Mouse (Mus musculus) layer of hippocampus, adult 9-11 months (tissue): Measurements from ENCODE around the gene Mrpl51.

Source experiments
- DNase-seq: peaks from one replicate; pipeline ENCODE4 v3.0.0; 2022

Gene Mrpl51

DNA sequence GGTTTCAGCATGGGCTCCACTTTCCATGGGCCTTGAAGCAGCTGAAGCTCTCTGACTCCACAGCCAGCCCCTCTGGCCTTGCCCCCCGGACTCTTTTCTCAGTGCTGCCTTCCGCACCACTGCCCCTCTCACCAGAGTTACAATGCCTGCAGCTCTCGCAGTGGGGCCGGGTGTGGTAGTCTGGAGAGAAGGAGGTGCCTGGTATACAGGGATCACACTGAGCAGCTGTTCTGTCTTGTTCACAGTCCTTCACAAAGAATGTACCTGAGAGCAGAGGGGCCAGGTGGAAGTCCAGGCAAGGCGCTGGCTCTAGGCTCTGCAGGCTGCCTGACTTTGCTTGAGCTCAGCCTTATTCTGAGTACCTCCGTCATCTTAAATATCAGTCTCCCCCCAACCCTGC is 44.7 kb downstream of the Mrpl51 start:
- DNase-seq = no peak

DNA sequence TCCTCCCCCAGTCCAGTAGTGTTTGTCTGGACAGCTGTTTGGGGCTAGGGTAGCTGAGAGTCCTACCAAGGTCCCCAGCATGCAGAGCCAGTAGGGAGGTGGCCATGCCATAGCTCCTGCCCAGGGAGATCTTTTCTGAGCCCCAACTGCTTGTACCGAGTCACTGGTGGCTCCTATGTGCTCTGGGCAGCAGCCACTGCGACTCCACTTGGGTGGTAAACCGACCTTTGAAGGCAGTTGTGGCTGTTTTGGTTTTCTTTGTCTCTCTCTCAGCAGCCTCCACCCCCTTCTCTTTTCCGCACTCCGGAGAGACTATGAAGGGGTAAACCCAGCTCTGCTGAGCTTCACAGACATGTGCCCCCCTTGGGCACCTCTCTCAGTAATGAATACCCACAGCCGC is 45.2 kb downstream of the Mrpl51 start, which contains the start of gene Cd27:
Cd27 (minus strand) TSS at position 229 of the 400 bp plus-strand sequence.
- no peak for DNase-seq

DNA sequence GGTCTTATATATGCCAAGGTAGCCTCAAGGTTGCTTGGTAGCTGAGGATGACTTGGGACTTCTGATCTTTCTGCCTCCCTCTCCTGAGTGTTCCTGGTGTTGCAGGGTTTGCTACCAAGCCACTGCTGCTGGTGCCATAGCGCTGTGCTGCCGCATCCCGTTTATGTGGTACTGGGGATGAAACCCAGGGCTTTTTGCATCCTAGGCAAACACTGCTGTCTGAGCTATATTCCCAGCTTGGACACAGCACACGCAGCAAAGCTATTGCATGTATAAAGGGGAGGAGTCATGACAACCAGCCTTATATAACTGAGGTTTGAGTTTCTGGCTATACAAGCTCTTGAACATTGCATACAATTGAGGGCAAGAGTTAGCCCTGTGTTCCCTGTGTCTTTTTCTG is 45.8 kb downstream of the Mrpl51 start:
- no peak for DNase-seq

DNA sequence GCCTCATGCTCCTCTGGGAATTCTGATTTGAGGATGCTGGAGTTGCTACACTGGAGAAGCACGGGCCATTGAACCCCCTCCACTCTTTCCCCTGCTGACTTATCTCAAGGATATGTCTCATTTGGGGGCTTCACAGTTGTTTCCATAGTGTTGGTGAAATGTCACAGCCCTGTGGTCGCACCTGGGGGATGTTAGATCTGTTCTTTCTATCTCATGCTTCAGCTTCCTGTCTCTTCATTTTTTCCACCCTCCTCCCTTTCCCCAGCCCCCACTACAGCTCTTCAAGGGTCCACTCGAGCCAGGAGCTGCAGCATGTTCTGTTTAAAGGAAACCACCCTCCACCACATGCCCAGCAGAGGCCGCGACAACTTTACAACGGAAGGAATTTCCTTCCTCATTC is 46.8 kb downstream of the Mrpl51 start:
- no peak for DNase-seq

DNA sequence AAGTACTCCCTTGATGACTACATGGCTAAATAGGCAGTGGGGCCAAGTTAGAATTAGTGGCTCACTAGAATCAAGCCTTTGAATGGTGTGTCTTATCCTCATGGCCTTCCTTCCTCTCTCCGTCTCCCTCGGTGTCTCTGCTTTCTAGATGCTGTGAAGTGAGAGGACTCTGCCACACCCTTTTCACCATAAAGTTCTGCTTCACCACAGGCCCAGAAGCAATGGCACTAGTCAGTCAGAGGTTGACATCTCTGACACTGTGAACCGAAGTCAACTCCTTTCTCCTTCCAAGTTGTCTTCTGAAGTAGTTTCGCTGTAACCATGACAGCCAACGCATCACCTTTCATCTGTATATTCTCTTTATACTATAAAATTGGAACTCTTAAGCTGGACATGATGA is 47.9 kb downstream of the Mrpl51 start:
- DNase-seq = no peak

DNA sequence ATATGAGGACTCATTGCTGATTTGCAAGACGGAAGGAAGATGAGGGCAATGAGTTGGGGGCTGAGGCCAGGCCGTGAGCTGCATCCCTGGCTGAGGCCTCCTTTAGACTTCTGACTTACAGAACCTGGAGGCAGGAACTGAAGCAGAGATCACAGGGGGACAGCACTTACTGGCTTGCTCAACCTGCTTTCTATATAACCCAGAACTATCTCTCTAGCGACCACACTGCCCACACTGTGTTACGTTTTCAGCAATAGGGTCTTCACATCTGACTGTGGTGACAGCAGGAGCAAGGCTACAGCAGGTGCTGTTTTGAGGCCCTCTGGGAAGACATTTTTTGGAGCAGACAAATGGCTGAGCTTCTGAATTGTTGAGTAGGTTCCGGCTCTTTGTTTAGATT is 49.0 kb downstream of the Mrpl51 start:
- no peak for DNase-seq

DNA sequence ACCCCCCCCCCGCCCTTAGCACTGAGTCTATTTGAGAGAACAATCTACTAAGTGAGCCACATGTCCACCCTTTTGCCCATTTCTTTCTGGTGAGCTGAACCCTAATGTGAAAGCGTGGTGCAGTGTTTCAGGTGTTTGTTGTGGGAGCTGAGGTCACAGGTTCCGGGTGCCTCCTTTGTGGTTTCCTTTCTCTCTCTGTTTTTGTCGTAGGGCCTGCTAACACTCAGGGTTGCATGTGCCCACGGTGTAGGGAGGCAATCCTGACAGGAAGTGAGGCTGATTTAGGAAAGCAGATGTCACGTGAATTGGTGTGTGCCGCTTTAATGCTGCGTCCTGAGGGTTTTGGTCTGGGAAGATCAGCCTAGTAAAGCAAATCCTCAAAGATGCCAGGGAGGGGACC is 50.0 kb downstream of the Mrpl51 start:
- no peak for DNase-seq

DNA sequence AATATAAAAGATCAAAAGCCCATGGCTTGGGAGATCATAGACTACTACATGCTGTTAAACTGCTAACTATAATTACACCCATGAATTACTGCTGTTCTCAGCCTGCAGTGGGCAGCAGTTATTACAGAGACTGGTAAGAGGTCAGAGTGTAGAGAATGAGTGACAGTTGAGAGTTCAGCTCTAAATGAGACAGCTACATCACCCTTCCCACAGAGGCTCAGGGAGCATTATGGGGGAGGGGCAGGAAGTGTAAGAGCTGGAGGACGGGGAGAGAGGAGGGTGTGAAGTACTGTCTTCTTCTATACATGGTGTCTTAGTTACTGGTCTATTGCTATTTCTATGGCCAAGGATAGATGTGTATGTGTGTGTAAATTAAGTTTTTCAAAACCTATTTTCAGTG is 53.0 kb downstream of the Mrpl51 start:
- no peak for DNase-seq
